Mouse (Mus musculus) layer of hippocampus, adult 9-11 months (tissue): Measurements from ENCODE around the gene Reep3.

Source experiments
- DNase-seq: peaks from one replicate; pipeline ENCODE4 v3.0.0; 2022

The Reep3 gene

DNA sequence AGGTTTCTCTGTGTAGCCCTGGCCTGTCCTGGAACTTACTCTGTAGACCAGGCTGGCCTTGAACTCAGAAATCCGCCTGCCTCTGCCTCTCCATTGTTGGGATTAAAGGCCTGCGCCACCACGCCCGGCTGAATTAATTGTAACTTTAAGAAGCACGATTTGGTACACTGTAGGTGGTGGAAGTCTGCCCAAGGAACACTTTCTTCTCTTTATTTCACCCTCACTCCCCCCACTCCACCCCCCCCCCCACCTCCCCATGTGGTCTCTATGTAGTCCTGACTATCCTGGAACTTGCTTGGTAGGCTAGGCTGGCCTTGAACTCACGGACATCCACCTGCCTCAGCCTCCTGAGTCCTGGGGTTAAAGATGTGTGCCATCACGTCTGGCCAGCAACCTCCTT, 47.1 kb downstream of the Reep3 start:
- DNase-seq, result no peak

DNA sequence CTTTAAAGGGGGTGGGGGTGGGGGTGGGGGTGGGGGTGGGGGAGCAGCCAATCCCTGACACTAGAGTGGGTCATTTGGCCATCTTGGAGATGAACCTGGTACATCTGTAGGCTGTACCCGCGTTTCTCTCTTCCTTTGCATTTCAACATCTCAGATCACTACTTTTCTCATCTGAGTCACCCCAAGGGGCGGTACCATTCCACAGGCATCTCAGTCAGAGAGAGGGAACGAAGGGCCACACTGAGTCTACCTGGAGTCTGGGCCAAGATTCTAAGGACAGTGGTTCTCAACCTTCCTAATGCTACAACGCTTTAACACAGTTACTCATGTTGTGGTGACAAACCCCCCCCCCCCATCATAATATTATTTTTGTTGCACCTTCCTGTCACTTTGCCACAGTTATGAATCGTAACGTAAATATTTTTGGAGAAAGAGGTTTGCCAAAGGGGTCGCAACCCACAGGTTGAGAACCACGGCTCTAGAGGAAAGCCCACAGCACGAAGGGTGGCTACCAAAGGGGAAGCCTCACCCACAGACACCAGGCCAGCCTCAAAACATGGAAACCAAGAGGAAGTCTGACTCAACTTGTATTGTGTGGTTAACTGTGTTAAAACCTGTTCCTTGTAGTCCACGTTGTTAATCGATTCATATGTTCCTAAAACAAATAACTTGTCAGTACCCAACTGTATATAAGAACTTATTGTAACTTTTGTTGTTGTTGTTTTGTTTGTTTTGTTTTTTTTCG, 47.7 kb downstream of the Reep3 start:
- no peak for DNase-seq

DNA sequence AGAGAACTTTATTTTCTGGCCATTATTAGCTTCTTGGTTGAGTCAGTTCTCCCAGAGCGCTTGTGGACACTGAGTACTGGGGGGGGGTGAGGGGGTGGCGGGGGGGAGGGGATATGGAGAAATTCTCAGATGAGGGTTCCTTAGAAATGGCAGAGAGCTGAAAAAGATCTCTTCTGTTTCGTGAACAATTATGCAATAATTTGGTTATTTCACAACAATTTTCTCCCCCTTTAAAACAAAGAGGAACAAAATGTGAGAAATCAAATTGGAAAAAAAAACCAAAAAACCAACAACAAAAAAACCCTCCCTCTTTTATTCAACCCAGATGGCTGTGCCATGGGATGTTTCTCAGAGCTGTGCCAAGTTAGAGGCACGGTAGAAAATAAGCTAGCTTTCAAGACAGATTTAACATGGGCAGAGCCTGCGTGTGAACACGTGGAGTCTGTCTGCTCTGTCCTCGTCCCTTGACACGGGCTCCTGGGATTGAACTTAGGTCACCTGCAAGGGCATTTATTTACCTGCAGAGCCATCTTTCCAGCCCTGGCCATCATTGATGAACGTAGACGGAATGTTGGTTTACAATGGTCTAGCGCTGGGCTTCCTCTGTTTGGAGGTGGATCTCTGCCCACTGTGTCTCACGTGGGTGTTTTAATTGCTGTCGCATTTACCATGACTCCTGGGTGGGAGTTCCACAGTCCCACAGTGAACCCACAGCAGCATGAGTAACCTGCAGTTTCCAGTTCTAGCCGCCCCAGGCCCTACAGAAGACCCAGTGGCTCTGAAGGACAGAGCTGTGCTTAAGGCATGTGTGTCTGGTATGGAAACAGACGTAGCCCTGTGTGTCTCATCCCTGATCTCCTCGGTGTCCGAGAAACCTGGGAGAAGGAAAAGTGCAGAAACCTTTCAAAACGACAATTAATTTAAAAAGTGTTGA, 48.8 kb downstream of the Reep3 start:
- DNase-seq, result peak; percentile 56

DNA sequence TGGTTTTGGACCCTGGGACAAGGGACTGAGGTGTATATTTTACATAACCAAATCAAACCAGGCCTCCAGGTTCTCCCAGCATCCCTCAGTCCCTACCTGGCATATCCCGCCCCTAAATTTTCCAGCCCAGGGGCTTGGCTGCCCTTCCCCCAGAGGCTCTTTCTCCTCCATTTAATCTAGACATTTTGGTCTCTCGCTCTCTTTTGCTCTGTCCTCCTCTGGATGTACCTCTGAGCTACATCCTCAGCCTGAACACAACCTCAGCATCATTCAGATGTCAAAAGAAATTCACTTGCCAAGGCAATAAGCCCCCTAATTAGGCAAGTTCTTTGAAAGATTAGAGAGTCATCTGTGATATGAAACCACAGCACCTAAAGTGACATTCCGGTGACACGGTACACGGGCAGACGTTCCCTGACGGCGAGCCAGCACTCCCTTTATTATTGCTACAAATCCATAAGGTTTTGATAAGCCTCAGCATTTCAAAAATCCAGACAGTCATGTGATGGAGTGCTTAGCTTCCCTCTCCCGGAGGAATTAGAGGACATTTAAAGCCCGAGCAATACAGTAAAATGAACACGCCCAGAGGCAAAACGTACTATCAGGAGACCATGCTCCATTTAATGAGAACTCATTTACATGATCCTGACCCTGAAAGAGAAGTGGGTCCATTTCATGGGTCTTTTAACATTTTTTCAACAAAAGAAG, 51.4 kb downstream of the Reep3 start:
- no peak for DNase-seq

DNA sequence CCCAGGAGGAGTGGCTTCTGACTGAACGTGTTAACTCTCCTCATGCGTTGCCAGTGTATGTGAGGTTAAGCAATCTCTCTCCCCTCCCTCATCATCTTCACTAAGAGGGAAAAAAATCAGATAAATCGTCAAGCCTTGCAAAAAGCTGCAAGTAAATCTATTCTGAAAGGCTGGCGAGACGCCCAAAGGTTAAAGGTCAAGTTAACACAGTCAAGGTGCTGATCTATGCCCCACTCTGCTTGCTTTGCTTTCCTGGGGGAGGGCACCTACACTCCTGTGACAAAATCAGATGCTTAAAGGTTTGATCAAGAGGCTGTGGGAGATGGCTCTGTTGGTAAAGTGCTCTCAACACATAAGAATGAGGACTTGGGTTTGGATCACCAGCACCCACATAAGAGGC, 52.4 kb downstream of the Reep3 start:
- no peak for DNase-seq

DNA sequence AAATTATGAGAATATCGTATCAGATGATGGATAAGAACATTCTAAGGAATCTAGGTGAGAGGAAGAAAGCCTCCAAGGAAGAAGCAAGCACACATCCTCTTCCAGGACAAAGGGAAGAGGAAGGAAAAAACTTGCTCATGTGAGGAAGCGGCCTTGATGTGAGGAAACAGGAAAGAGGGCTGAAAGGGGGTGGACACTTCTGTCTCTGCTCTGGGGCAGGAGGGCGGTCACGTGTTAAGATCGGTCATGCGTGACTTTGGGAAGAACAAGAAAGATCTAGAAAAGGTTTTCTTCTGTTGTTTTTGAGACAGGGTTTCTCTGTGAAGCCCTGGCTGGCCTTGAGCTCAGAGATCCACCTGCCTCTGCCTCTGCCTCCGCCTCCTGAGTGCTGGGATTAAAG, 53.5 kb downstream of the Reep3 start:
- no peak for DNase-seq

DNA sequence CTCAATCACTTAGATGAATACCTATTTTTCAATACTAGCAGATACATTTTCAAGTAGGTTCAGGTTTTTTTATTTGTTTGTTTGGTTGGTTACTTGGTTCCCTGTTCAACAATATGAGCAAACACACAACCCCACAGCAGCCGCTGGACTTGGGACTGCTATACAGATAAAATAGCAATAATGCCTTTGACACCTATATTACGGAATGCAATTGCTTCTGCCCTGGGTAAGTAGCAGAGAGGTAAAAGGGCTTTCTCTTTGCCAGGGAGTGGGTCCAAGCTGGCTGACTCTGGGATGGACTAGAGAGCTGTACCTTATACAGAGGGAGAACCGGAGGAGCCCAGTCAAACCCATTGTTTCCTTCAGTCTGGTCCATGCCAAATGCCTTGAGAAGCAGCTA, 56.3 kb downstream of the Reep3 start:
- no peak for DNase-seq

DNA sequence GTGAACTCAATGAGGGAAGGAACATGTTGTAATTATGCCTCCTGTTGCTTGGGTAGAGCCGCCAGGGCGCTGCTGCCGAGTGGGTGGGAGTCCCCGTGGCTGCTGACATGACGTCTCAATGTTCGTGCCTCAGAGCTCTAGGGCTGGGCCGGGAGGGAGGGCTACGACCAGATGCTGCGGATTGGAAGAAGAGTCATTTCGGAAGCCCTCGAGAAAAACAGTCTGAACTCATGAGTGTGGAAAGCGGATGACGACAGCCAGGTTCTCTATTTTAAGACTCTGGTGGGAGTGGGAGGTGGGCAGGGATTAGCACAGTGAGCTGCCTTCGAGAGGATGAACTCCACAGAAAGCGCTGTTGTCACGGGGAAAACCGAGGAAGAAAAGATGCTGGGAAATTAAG, 57.7 kb downstream of the Reep3 start:
- DNase-seq, result peak; percentile 80

DNA sequence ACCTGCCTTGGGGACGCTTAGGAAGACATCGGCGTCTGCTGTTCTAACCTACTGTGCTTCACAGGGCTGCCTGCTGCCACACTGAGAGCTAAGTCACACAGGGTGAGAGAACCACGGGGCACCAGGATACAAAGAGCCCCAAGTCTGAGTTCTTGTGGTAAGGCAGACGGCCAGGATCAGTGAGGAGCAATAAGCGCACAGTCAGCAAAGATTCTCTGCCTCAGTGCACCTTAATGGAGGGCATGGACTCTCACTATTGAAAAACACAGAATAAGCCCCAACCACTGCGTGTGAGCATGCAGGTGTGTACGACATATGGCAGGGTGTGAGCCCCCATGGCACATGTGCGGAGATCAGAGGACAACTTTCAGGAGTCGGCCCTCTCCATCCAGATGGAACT, 60.2 kb downstream of the Reep3 start:
- no peak for DNase-seq

DNA sequence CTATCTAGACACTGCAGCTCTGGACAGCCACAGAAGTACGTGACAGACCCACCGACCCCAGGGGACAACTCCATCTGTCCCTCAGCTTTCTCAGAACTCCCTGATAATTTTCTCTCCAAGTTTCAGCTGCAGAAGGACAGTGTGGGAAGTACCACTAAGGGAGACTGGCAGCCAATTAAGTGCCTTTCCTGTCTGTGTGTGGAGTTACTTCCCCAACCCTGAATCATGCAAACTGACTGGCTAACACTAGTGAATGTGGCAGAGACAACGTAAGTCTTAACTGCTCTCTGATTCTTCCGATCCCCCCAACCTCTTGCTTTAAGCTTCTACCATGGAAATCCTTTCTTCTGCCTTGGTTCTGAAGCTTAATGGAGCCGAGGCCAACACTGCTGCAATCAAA, 60.6 kb downstream of the Reep3 start:
- DNase-seq, result no peak

DNA sequence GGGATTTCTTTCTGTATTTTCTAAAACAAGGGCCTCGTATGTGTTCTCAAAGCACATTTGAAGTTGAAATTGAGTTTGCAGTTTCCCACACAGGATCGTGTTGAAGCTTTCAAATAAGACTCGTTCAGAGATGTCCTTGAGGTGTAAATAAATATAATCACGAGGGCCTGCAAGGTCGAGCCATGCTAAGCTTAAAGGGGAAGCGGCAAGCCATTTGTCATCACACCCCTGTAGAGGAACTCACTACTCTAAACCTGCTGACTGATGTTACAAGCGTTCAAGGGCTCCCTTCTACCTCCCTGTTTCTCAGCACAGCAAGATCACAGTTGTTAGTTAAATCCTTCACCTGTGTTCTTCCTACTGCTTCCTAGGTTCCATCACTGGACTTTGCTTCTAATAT, 65.6 kb downstream of the Reep3 start:
- no peak for DNase-seq

DNA sequence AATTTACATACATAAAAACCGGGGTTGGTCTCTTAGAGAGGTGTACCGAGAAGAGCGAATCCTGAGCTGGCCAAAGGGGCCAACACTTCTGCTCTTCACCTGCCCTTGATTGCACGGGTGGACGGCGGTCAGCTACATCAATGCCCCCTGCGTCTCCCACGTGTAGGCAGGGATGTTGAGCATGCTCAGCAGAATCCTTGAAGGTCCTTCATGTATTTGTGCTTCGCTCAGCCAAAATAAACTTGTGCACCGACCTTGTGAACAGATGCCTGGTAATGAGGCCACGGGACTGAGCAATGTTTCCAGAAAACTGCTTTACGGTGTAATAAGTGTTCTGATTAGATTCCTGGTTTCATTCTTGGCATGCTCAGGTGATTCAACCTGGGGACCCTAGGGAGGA, 67.4 kb downstream of the Reep3 start:
- no peak for DNase-seq

DNA sequence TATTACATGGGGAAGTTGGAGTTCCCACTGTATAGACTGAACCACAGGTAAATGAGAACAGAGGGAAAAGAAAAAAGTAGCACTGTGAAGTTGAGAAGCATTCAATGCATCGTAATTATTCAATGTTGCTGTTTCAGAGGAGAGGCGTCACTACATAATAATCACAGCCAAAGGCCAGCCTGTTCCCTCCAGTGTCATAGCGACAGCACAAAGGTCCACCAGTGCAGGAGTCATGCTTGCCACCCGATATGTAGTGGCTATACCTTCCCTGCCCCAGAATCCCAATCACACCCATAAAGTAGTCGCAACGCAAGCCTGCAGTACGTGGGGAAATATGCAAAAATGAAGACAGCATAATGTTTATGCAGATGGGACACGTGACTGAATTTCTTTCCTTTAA, 70.4 kb downstream of the Reep3 start:
- DNase-seq, result no peak

DNA sequence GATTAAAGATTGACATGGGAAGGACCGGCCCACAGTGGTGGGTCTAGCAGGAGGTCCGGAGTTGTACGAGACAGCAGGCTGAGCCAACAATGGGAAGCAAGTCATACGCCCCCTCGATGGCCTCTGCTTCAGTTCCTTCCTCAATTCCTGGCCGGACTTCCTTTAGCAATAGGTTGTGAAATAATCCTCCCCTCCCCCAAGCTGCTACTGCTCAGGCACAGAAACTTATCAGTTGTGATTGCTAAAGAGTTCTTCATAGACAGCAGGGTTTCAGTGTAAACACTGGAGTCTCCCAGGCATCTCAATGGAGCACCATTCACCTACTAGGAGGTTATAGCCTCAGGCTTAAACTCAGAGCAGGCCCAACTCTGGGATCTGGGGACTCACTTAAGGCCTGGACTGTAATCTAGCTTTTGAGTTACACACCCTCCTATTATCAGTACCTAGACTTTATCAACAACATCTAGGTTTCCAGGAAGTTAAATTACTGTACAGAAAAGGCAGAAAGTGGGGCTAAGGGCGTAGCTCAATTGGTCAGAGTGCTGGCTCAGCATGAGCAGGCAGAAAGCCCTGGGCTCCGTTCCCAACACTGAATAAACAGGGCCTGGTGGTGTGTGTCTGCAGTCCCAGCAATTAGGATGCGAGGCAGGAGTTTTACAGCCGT, 71.0 kb downstream of the Reep3 start:
- DNase-seq, result peak; percentile 71

DNA sequence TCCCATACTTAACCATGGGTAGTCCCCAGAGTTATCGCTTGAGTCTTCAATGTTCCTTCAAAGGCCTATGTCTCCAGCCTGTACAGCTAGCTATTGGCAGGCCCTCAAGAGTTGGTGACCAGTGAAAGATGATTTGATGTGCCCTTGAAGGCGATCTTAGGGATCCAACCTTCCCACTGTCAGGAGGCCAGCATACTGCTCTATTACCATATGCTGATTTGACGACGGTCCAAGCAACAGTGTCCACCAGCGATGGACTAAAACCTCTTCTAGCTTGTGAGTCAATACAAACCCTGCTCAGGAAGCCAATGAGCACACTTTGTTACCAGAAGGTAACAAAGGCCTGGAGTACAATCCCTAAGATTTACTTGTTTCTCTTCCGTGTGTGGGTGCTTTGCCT, 72.4 kb downstream of the Reep3 start:
- no peak for DNase-seq

DNA sequence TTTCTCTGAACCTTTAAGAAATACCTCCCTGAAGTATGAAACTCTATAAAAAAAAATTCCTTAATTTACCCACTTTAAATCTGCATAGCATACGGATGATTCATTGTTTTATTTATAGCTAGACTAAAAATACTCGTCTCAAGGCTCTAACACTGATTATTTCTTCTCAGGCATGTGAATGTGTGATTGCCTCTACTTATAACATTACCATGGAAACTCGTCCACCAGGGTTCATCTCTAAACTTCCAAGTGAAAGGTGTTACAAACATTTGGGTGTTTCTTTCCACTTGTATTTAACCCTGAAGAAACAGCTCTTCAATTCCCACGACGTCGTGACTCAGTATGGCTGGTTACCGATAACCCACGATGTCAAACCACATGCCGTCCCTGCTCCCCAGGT, 73.7 kb downstream of the Reep3 start:
- DNase-seq, result no peak

DNA sequence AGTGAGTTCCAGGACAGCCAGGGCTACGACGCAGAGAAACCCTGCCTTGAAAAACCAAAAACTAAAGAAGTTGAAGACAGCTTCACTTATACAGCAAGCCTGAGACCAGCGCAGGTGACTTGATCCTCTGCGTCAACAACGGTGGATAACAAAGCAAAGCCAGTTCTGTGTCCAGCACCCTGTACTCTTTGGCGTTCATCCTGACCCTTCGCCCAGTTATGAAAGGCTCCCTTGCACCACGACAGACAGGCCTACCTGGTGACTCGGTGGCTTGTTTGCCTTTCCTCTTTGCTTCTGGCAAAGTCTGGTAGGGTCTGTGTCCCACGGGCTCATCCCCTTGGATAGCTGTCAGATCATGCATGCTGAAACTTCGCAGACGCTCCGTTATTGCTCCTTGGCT, 75.3 kb downstream of the Reep3 start:
- DNase-seq, result no peak

DNA sequence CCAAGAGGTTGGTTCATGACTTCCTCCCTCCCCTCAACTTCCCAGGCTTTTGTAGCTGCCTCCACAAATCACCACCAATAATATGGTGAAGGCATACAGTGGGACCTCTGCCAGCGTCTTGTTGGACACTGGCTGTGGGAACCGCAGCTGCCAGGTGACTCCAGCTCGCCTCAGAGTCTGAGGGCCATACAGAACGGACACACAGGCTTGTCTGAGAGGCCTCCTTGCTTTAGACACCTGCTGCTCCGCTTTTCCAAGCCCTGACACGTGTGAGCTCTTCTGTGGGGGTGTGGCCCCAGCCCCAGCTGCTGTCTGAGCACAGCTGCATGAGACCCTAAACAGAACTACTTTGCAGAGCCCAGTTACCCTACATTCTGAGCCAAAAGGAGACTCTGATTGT, 77.9 kb downstream of the Reep3 start:
- no peak for DNase-seq

DNA sequence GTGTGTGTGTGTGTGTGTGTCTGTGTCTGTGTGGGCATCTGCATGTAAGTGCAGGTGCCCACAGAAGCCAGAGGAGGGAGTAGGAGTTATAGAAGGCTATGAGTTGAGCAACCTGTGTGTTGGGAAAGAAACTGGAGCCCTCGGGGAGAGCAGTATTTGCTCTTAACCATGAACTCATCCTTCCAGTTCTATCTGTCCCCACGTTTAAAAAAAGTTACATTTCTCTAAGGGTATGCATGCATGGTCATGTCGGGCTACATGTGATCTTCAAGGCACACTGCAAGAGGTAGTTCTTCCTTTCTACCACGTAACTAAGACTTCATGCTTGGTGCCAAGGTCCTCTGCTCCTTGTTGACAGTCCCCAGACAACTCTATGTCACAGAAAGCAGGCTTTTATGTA, 78.9 kb downstream of the Reep3 start:
- DNase-seq, result no peak

DNA sequence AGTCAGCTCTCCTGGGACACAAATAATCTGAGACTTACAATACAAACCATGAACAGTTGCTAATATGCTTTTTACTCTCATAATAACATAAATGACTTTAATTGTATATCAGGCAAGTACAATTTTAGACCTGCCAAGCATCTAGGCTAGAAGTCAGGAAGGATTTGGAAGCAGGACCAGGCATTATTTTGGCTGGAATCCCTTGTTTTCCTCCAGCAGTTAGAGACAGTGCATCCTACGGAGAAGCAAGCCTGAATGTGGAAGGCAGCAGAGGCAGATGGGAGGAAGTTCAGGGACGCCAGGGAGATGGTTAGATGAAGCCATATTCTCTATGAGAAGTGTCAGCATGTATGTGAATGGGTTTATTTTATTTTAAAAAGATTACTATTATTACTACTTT, 79.4 kb downstream of the Reep3 start:
- DNase-seq, result no peak

DNA sequence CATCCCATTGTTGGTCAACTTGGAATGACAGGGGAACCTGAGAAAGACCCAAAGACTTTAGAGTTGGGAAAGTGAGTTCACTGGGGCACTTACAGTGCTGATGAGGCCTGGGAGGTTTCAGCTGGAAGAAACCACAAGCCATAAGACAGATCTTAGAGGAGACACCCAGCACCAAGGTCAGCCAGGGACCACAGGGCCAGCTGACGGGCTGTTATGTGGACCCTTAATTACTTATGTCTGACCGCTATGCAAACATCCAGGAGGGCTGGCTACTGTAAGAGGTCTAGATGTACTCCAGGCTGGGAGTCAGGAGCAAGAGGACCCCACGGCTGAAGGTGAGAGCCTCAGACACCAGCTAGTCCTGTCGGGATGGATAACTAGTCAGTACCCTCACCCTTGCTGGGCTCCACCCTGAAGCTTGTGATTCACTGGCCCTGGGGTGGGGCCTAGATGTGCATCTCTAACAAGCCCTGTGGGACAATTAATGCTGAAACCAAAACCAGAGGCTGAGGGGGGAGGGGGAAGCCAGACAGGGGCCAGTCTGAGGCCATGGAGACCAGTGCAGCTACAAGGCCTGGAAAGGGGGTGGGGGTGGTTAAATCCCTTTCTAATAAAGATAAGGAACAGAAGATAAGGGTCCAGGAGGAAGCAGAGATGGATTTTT, 80.0 kb downstream of the Reep3 start:
- DNase-seq, result no peak

DNA sequence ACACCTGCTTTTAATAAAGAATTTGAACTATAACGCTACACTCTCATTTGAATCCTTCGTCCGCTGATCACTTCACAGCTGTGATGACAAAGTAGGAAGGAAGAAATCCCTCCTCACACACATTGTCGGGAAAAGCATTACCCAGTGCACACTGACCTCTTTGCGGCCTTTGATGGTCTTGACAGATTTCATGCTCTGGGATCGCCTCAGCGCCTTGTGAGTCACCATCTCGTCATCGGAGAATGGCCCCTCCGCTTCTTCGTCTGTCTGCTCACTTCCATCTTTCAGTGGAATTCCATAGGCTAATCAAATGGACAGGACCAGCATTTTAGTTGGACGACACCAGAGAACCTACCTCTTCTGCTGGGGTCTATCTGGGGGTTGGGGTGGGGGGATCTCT, 82.0 kb downstream of the Reep3 start:
- DNase-seq, result no peak

DNA sequence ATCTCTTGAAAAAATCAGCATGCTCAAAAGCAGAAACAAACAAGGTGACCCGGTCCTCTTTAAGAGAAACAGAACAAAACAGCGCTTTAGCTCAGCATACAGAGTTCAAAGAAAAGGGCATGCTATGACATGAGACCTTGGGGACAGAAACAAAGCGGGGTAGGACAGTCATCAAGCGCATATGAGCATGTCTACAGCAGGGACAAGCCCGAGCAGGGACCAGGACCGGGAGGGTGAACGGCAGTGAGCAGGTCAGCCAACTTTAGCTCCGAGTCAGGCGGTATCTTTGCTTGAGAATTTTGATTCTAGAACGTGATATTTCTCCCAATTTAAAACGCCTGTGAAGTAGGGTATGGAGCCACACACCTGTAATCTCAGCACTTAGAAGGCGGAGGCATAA, 86.2 kb downstream of the Reep3 start:
- no peak for DNase-seq
